Mouse (Mus musculus): ENCODE results near the gene Ptp4a2. TPM values are rescaled to one million over a fixed set of nuclear protein-coding genes. Genes with fewer than 3 reads are reported as not detected.

Gene Ptp4a2
- total RNA-seq, 2 experiments from 2014 or later = 556 to 584 TPM

DNA sequence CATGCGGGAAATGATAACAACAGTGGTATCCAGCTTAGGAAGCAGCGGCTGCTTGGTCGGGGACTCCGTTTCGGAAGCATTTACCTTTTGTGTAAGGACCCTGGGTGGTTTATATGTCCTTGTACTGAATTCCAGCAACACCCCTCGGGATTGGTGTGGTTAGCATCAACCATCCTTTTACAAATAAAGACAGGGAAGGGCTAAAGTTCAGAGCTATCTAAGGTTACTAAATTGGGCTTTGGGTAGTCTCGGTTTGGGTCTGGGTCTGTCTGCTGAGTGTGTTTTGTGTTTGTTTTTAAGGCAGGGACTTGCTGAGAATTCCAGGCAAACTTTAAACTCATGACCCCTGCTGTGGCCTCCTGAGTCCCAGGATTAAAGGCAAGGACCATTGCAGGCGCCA, 15.2 kb upstream of the Ptp4a2 start:
- no peak for DNase-seq

DNA sequence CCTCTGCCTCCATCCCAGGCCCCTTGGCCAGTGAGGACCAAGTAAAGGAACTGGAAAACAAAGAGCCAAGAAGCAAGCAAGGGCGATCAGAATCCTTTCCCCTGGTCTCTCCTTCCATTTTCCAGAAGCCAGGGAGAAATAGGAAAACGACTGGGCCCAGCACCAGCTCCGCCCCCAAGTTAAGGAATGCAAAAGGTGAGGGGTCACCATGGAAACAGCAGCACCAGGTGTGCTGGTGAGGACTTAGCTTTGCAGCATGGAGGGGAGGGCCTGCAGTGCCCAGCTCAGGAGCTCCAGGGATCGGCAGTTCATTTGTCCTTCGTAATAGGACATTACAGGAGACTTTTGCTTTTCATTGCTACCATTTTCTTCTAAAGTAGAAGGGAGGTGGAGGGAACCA, 13.0 kb upstream of the Ptp4a2 start:
- DNase-seq = no peak

DNA sequence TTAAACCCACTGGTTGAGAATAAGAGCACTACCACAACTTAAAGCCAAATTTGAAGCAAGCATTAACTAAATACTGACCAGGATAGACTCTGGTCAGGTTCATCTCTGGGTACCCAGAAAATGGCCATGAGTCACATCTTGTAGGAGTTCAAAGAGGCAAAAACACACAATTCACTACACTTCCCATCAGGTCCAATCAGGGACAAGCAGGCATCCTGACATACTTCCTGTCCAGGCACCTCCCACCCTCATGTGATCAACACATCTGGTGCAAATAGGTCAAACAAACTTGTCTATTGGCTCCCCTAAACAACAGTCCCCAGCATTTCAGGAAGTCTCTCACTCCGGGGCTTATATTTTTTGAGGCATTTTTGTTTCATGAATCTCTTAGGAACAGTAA, 7.7 kb upstream of the Ptp4a2 start:
- no peak for DNase-seq

DNA sequence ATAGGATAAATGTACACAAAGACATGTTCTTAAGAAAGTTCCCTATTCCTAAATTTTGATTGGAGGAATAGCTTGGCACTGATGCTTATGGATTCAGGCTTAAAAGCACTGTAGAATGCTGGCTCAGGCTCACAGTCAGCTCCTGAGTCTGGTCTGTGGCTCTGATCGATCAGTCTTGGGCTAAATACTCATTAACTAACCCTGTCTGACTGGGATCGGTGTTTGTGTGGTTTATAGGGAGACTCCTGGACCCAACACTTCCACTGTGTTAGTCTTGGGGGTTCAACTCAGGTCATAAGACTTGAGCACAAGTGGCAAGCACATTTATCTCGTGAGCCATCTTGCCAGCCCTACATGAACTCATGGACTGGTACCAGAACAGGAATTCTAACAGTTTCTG, 6.0 kb upstream of the Ptp4a2 start:
- DNase-seq = no peak

DNA sequence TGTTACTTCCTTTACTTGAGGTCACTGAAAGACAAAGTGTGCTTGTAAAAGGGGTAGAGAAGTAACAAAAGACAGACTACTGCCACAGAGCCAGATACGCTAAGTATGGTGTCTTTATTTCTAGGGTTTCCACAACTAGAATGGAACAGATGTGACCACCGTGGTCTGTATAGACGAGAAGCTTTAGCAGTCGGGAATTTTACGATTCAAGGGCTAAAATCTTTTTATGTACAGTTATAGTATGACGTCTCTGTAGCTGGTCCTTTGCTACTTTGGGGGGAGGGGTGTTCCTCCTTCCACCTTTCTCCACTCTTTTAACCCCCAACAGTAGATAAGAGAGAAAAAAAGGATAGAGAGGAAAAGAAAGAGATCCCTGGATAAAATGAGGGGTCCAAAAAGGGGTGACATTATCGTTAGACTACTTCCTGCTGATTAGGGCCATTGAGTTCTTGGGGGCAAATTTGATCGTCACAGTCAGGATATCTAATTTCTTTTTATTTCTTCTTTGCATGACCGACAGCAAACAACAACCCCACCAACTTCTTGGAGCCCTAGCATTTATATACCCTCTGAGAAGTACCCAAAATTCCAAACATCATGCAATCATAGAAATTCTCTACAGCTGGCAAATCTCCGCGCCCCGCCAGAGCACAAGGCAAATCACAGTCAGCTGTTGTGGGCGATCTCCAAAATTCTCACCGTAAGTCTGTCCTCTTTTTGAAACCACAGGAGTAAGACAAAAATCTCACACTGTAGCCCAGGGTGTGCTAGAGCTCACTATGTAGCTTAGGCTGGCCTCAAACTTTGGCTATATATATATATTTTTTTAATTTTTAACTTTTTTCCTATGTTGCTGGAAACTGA, 818 bp downstream of the Ptp4a2 start:
- no peak for DNase-seq

DNA sequence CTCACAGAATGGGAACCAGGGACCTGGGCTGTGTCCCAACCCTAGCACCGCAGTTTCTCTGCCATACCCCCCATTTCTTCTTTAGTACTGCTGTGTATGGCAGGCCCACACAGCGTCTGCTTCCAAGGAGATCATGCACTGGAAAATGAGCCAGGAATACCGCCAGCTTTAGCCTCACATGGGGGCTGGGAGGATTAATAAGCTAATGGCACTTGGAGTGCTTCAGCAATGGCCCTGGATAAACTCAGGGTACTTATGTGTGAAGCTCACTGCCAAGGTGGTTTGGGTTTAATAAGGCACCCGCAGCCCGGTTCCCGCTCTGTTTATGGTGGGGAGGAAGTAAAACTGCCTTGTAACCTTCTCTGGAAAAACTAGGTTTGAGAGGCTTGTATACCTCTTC, 6.6 kb downstream of the Ptp4a2 start:
- DNase-seq = no peak

DNA sequence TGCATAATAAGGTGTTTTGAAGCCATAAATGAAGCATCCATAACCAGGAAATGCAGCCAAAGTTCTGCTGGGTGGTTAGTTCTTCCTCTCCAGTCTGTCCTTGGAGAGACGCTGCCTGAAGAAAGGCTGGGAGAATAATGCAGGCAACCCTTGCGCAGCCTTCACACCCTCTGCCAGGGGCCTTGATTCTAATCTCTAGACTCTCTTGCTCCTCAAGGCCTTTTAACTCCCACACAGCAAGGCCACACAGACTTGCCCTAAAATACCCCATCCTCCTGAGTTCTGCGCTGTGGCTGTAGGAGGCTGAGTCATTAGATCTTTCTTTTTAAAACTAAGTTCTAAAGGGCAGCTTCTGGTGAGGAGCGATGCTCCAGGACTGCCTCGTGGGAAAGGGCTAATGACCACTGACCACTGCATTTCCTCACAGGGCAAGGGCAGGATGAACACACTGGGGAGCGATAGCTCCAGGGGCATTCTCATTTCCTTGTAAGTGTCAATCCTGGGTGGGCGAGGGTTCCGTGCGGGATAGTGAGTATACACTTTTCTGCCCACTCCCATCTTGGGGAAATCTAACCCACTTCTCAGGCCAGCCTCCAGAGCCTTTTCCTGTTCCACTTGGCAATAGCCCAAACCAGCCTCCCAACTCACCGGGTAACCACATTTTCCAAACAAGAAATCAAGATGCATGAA, 7.6 kb downstream of the Ptp4a2 start:
- no peak for DNase-seq

DNA sequence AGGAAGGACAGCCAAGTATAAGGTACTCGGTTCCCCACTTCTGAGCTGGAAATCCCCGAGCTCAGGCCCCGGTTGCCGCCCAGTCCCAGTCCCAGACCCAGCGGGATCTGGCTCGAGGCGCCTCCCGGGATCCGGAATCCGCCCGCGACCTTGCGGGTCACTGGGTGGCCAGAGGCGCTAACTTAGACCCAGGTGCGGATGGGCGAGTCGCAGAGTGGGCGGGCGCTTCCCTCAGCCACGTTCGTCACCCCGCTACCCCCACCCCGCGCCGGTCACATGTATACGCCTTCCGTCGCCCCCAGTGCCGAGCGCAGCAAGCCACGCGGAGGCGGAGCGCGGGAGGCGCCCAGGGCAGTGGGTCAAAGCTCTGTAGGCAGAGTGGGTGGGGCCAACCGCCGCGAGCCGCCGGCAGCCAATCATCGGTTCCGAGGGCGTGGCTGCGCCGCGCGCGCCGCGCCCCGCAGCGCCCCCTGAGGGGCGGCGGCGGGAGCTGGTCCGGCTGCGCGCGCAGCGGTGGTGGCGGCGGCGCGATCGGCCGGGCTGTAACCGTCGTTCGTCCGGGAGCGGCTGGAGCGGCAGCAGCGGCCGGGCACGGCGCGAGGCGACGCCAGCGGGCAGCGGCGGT, 8.8 kb downstream of the Ptp4a2 start:
- DNase-seq = peak; percentile 98

DNA sequence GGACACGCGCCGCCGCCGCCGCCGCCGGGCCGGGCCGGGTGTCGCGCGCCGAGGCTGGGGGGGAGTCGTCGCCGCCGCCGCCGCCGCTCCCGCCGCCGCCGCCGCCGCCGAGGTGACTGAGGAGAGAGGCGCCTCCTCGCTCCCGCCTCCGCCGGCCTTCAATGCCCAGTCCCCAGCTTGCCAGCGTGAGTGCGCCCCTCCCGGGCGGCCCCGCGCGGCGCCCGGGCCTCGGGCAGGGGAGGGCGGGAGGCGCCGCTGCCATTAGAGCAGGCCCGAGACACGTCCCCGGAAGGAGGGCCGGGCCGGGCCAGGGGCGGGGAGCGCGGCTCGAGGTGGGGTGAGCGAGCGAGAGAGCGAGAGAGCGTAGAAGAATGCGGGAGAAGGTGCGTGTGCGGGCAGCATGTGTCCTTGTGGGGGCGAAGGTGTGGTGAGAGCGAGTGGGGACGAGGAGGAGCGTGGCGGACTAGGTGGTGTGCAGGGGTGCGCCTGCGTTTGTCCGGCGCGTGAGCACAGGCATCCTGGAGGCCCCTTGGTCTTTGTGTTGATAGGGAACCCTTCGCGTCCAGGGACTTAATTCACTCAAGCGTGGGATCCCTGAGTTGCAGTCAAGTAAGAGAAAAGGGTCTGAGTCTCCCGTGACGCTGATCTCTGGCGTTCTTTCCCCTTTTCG, 9.5 kb downstream of the Ptp4a2 start:
- peak; percentile 87 for DNase-seq

DNA sequence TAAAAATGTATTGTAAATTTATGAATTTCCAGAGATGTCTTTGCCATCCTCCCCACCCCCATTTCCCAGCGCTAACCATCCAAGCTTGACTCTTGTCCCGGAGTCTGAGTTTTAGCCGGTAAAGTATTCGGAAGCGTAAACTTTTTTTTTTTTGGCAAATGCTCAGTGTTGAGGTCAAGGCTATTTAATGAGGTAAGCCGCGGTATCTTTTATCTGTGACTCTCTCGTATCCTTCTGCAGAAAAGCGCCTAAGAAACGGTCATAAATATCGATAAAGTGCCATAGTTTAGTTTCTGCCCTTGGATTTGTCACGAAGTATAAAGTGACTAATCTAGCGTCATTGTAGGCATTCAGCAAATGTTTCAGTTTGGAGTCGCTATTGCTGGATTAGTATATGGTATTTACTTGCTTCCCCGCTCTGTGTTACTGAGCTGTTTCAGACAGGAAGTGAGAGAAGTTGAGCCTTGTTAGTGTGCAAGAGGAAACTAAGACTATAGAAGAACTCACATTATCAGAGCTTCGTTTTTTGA, 10.1 kb downstream of the Ptp4a2 start:
- DNase-seq = no peak

DNA sequence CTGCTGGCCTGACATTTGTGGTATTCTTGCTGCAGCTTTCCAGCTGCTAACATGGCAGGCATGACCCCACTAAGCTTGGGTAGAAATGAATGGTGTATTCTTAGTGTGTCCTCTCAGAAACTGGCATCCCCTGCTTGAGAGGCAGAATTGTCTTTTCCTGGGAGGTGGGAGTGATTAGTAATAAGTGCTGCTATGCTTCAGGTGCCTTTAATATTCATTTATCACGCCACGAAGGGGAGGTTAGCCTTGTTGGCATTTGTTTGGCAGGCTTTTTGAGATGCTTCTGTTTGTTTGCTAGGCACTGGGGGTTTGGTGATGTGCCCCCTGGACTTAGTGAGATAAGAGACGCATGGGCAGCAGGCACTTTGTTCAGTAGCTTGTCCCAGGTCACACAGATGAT, 11.3 kb downstream of the Ptp4a2 start:
- no peak for DNase-seq

DNA sequence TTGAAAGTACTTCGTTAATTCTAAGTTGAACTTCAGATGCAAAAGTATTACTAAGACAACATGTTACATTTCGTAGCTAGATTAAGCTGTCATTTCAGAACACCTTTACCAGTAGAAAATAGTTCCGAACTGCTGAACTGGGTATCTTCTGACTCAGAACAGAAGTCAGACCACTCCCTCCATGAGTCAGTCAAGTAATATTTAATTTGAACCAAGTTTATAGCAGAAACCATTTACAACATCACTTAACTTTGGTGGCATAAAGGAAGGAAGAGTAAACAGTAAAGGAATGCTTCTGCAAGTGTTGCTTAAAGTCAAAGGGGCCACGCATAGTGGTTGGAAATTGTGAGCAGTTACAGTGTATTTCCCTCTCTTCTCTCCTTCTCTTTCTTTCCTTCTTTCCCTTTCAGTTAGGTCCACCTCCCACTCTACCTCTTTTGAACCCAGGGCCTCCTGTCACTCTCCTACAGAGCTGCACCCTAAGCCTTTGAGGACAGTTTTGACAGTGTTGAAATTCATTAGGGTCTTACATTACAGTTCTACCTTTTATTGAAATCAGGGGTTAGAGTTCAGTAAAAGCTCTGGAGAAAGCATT, 12.3 kb downstream of the Ptp4a2 start:
- DNase-seq = no peak

DNA sequence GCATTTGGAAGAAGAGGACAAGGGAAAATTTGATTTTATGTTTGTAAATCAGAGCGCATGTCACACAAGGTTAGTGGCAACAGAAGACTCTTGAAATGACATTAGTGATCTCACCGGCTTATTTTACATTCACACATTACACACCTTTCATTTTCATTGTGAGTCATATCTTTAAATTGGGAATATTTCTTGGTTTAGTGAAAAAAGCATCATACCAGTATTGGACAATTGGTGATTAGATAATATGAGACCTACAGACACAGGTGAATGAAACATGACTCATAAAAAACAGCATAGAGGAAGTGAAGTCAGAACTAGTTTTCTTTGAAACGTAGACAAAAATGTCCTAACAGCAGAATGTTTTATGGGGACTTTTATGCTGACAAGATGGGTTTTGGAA, 16.6 kb downstream of the Ptp4a2 start:
- no peak for DNase-seq

DNA sequence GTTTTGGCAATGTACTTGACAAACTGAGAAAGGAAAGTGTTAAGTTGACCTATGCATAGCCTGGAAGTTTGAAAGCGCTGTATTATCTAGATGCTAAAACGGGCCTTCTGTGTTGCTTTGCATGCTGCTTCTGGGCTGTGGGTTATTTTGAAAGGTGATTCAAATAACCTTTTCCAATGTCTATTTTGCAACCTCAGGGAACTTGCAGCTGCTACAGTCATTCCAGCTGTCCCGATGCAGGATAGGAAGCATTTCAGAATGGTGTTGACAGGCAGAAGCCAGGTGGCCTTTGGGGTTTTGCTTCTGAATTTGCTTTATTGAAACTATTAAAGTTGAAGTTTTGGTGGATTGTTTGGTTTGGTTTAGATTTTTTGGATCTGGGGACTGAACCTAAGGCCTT, 17.1 kb downstream of the Ptp4a2 start:
- peak; percentile 22 for DNase-seq

DNA sequence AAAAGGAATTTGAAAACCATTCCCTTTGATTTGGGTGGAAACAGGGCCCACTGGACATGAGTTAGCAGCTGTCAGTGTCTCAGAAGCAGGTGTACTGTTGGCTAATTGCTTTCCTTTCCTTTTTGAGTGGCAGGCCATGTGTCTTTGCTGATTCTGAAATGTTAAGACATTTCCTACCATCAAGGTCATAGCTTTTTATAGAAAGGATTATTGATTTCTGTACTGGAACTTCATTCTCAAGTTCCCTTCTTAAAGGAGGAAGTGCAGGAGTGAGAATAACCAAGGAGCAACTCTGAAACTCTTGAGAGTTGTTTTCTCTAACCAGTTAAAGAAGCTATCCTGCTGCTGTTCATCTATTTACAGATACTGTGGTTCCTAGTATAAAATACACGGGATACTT, 18.8 kb downstream of the Ptp4a2 start:
- DNase-seq = no peak

DNA sequence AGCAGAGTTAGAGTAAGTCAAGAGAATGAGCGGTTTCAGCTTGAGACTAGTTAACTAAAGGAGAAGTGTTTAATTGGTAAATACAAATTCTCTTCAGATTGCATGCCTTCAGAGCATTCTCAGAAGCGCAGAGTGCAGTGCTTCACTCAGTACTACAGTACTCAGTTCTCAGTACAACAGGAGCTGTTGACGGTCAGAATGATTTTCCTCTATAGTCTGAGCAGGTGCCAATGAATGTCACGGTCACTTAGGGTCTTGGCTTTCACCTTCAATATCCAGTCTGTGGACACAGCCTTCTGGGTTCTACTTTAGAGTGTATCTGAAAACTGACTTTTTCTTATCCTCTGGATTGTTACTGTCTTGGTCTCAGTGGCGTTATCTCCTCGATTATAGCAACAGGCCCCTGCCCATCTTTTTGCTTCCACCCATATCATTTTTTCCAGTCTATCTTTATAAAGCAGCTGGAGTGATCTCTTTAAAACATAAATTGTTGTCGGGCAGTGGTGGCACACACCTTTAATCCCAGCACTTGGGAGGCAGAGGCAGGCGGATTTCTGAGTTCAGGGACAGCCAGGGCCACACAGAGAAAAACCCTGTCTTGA, 19.4 kb downstream of the Ptp4a2 start:
- DNase-seq = no peak

DNA sequence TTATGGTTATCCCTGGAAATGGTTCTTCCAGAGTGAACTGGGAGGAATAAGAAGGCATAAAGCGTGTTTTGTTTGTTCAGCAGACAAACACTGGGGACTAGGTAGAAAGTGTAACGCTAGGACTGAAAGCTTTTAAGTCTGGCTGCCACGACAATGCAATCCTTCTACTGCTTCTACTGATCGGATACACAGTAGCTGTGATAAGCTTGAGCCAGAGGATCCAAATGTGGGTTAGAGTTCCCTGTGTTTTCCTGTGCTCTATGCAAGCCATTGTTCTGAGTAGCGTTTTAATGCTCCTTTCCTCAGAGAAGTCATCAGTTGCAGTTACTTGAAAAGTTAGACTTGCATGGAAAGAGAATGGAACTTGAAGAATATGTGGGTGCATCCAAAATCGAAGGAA, 23.6 kb downstream of the Ptp4a2 start:
- DNase-seq = no peak

DNA sequence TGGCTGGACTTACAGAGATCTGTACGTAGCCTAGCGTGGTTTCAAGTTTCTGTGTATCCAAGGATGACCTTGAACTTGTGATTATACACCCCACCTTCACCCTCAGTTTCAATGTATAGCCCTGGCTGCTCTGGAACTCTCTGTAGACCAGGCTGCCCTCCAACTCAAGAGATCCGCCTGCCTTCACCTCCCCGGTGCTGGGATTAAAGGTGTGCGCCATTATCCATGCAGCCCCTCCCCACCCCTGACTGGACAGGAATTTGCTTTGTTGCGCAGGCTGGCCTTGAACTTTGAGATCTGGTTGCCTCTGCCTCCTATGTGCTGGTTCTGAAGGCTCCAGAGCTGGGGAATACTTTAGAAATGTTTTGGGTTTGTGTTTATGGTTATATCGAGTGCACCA, 24.3 kb downstream of the Ptp4a2 start:
- DNase-seq = no peak

DNA sequence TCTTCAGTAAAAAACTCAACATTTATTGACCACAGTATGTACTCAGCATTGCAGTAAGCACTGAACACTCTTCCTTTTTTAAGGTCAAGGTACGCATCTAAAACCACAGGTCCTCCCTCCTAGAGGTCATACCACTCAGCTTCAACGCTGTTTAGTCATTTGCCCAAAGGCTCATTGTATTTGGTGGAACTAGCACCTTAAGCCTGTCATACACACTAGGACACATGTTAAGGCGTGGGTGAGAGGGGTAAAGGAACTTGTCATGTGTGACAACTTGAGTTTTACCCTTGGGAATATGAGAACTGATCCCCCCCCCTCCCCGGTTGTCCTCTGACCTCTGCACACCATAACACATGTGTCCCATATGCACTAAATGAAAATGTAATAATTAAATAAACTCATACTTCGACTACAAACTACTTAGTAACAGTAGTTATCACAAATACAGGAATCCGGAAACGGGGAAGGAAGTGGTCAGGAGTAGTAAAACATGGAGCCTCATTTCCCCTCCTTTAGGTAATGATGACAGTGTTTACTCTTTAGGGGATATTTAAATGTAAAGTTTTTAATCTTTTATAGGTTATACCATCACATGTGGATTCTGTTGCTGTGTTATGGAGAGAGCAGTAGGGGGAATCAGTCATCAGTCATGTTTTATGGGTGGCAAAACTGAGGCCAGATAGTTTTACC, 29.0 kb downstream of the Ptp4a2 start:
- no peak for DNase-seq

DNA sequence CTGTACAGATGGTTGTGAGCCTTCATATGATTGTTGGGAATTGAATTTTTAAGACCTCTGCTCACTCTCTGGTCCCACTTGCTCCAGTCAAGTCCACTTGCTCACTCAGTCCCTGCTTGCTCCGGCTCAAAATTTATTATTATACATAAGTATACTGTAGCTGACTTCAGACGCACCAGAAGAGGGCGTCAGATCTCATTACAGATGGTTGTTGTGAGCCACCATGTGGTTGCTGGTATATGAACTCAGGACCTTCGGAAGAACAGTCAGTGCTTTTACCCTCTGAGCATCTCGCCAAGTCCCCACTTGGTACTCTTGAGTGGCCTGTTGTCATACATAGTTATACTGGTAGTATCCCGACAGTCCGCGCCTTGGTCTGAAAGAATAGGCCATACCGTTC, 35.8 kb downstream of the Ptp4a2 start:
- DNase-seq = no peak

DNA sequence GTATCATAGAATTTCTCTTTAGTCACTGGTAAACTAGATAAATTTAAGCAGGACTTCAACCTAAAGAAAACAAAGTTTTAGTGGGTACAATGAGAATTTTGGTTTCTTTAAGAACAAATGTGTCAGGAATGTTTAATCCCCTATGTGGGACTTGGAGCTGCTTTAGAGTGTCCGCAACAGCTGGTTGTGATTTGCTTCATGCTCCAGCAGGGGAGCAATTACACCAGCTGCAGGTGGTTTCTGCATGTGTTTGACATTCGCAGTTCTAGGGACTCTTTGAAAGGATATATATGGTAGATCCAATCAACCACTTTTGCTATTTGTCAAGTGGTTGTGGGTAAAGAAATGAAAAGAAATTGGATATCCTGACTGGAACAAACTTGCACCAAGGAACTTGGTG, 39.5 kb downstream of the Ptp4a2 start:
- DNase-seq = no peak
